Mouse (Mus musculus): ENCODE data around the gene Klre1. TPM values are rescaled to one million over a fixed set of nuclear protein-coding genes. Genes with fewer than 3 reads are reported as not detected.

Gene Klre1
- not detected for total RNA-seq (2021)
- long read RNA-seq, result 0 reads

DNA sequence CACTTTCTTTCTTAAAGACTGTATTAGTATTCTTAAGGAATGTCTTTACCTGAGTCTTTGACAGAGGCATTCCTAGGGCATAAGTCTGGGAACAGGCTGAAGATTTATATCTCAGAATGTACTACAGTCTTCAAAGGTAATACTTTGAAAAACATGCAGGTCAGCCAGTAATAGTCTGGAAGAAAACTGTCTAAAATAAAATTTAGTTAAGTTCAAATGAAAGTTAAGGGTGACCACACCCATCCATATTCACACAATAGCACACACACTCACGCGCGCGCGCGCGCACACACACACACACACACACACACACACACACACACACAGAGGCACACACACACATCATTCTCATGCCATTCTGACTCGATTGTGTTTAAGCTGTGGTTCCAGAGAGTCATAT is at the start of gene Klre1:
Klre1 (plus strand) TSS at position 301 of the 400 bp plus-strand sequence.
- no peak for DNase-seq (ENCODE audit: low spot score in 2 of 2)

DNA sequence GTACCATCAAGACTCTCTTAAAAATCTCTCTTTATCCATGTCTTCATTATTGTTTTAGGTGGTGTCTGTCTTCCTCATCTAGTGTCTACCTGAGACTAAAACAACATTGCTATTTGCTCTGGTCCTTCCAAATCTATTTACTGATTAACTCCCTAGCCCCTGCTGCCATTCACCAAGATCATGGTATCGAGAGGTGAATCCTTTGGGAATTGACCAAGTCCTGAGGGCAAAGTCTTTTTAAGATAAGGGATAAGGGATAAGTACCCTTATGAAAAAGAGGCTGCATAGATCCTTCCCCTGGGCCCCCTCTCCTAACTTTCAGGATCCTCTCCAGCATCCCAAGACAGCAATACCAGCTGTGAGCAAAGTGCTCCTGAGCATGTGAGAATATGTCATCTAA is 48.1 kb upstream of the Klre1 start:
- DNase-seq (ENCODE audit: low spot score in 2 of 2), result no peak

- DNase-seq (ENCODE audit: low spot score in 2 of 2), result no peak
Measured at GRCm38 (mm10) chr6:129530261-129530660, 47.4 kb upstream of the Klre1 start.

- peak; percentile 49 to 65 for DNase-seq (ENCODE audit: low spot score in 2 of 2)
Measured at GRCm38 (mm10) chr6:129532556-129532941, 45.2 kb upstream of the Klre1 start.

GRCm38 (mm10) chr6:129532942-129533860 is 44.5 kb upstream of the Klre1 start, which contains the start of gene Gabarapl1:
TSS of gene Gabarapl1 (plus strand) at chr6:129533160.
- peak; percentile 78 to 85 for DNase-seq (ENCODE audit: low spot score in 2 of 2)

- DNase-seq (ENCODE audit: low spot score in 2 of 2), result peak; percentile 26 to 42
Measured at GRCm38 (mm10) chr6:129534057-129534456, 43.6 kb upstream of the Klre1 start.

DNA sequence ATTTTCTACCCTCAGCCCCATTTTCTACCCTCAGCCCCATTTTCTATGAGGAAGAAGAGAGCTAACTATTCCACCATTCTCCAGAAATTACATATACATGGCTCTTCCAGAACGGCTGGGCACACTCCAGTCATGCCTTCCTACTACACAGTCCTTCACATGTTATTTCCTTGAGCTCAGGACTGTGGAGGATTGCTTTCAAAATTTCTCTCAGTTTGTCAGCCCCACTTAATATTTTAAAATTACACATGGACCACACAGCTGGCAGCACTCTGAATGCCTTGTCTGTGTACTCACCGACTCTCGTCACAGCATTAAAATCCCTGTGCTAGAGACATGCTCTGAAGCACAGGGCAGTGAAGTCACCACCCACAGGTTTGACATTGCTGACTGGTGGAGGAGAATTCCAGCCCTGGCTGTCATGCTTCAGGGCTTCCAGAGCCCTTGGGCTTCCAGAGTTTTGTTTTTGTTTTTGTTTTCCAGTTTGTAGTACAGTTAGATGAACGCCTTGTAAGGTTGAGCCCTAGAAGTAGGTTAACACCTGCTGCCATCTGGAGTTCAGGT is 43.0 kb upstream of the Klre1 start:
- DNase-seq (ENCODE audit: low spot score in 2 of 2), result peak in 1 of 2 experiments; percentile 8

DNA sequence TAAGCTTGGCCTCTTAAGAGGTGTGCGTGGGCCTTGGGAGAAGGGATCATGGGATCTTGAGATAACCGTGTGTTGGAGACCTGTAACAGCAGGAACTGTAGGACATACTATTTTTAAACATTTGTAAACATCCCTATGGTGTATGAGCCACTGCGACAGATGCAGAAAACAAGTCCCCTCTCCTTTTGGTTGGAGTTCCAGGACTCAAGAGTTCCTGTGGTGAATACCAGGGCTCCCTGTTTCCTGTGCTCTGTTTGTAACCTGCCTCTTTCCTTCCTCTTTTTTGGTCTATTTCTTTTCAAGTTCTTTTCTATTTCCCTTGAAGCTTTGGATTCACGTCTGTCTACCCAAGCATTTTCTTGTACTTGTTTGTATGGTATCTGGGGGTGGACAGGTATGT is 42.0 kb upstream of the Klre1 start:
- no peak for DNase-seq (ENCODE audit: low spot score in 2 of 2)

GRCm38 (mm10) chr6:129538555-129538954 is 39.1 kb upstream of the Klre1 start:
- no peak for DNase-seq (ENCODE audit: low spot score in 2 of 2)

DNA sequence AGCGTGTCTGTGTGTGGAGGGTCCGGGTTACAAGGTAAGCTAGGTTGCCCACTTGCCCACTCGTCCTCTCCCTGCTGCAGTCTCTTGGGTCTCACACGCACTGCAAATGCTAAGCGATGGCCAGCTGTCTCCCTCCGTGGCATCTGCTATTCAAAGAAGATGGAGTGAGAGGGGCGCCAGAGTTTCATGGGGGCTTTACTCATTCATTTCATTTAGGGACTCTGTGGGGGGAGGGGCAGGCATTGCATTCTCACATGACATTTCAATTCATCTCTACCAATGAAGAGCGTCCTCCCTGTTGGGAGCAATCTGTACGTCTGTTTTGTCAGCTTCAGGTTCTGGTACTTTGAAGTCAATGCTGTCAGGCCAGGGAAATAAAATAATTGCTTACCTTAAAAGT is 35.8 kb upstream of the Klre1 start:
- peak; percentile 24 to 46 for DNase-seq (ENCODE audit: low spot score in 2 of 2)

- no peak for DNase-seq (ENCODE audit: low spot score in 2 of 2)
Measured at GRCm38 (mm10) chr6:129542540-129542939, 35.2 kb upstream of the Klre1 start.

GRCm38 (mm10) chr6:129543709-129544606 is 33.7 kb upstream of the Klre1 start:
- peak; percentile 79 to 82 for DNase-seq (ENCODE audit: low spot score in 2 of 2)

GRCm38 (mm10) chr6:129547277-129547676 is 30.4 kb upstream of the Klre1 start:
- no peak for DNase-seq (ENCODE audit: low spot score in 2 of 2)

GRCm38 (mm10) chr6:129548009-129548408 is 29.7 kb upstream of the Klre1 start:
- DNase-seq (ENCODE audit: low spot score in 2 of 2), result no peak

- DNase-seq (ENCODE audit: low spot score in 2 of 2), result no peak
Measured at GRCm38 (mm10) chr6:129557298-129558023, 20.2 kb upstream of the Klre1 start.

- peak; percentile 82 to 83 for DNase-seq (ENCODE audit: low spot score in 2 of 2)
Measured at GRCm38 (mm10) chr6:129558946-129559640, 18.6 kb upstream of the Klre1 start.

DNA sequence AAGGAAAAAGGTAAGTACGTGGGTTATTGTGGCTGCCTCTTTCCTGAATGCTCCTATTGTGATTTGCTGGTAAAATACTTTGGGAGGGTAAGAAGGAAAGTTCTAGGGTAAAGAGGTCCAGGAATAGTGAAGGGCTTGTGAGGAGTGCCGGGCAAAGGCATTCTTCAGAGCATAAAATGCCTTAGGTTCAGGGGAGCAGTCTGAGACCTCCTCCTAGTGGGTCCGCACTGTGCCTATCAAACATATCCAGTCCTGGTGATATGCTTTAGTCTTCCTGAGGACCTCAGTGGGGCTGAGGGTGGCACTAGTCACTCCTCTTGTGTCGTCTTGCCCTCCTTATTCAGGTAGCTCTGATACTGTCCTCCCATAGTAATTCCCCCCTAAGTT is 18.1 kb upstream of the Klre1 start:
- no peak for DNase-seq (ENCODE audit: low spot score in 2 of 2)

- DNase-seq (ENCODE audit: low spot score in 2 of 2), result no peak
Measured at GRCm38 (mm10) chr6:129565257-129565656, 12.4 kb upstream of the Klre1 start.

GRCm38 (mm10) chr6:129575315-129575714 is 2.4 kb upstream of the Klre1 start:
- DNase-seq (ENCODE audit: low spot score in 2 of 2), result no peak

DNA sequence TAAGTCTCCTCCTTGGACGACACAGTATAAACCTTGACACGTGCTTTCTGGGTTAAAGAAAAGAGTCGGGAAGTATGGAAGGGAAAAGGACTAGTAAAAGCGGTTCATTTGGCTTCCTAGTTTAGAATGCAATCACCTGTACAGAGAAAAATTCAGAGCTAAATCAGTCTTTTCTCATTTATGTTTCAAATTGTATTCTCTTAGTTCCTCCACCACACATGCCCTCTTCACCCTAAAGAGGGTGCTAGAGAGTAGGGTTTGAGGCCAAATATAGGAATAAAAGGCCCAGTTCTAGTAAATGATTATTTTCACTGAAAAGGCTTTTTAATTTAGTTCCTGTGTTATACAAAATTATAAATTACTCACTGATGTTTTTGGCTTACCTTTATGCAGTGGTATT is 3.6 kb downstream of the Klre1 start:
- DNase-seq (ENCODE audit: low spot score in 2 of 2), result no peak
